Mouse (Mus musculus) c-Kit-positive CD71-positive TER-119-negative erythroid progenitor cells, embryonic 14.5 days (primary cell): Measurements from ENCODE around the gene Rimbp2.

ENCODE experiments used
- DNase-seq: peaks from one replicate; pipeline ENCODE4 v3.0.0-alpha.2; 2013; ENCODE audit warnings: low read depth

The Rimbp2 gene

DNA sequence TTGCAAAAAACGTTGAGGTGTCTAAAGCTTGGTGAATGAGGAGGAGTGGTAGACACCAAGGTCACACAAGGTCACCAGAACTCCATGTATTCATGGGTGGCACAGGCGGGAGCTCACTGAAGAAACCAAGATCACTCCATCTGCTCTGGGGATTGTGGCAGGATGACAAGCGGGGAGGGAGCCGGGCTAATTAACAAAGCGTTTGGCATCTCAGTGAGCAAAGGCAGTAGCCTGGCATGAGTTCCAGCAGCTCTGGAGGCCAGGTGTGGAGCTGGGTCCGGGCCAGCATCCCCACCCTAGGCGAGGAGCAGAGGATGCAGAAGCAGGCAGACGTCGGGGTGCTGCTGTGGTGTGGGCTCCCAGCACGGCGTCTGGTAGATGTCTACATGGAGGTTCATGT, 108.3 kb downstream of the Rimbp2 start:
- DNase-seq: no peak

DNA sequence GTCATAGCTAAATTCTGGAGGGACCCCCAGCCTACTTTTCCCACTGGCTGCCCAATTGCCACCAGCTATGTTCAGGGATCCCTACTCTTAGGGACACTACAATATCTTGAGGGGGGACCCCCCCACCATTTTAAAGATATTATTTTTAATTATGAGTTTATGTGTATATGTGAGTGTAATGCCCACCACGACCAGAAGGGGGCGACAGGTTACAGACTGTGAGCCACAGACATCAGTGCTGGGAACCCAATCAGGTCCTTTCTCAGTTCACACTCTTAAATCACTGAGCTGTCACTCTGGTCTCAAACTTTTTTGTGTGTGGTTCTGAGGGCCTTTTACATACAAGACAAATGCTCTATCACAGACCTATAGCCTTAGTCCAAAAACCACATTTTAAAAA, 109.3 kb downstream of the Rimbp2 start:
- no peak for DNase-seq

DNA sequence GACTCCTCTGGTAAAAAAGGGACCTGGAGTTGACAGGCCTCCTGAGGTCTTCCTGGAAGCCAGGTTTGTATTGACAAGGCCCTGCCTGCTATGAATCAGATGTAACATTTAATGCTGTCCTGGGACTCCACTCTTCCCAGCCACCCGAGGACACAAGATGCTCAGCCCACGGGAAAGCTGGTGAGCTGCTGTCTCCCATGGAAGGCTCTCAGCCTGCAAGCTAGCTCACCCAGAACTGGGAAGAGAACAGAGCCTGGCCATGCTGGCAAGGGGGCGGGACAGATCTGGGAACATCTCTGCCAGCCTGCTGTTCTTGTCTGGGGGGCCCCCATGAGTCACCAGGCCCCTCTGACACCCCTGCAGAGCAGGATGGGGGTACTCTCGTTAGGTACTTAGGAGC, 111.7 kb downstream of the Rimbp2 start:
- no peak for DNase-seq

DNA sequence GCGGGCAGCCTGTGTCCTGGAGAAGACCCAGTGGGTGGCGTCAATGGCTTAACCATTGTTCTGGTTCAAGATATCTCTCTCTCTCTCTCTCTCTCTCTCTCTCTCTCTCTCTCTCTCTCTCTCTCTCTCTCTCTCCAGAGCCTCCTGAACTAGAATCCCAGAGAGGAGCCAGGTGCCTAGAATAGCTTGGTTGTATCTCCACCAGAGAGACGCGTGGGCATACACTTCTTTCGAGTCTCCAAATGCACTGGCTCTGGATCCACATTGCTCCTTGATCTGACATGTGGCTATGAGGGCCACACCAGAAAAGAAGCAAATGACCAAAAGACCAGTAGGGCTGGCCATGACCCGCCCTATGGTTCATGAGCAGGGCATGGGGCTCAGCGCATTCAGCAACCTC, 116.2 kb downstream of the Rimbp2 start:
- DNase-seq: no peak

DNA sequence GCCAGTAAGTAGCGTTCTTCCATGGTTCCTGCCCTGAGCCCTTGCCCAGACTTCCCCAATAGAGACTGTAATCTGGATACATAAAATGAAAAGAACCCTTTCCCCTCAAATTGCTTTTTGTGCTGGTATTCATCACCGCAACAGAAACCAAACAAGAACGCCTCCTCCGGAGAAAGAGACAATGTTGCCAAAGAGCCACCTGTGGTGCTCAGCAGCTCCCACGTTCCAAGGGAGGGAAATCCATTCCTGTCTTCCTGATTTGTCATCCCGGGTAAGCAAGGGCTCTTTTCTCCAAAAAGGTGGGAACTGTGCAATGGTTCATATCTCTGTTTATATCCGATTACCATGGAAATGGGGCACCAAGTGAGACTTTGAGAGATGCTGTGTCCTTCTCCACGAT, 119.2 kb downstream of the Rimbp2 start:
- DNase-seq: no peak

DNA sequence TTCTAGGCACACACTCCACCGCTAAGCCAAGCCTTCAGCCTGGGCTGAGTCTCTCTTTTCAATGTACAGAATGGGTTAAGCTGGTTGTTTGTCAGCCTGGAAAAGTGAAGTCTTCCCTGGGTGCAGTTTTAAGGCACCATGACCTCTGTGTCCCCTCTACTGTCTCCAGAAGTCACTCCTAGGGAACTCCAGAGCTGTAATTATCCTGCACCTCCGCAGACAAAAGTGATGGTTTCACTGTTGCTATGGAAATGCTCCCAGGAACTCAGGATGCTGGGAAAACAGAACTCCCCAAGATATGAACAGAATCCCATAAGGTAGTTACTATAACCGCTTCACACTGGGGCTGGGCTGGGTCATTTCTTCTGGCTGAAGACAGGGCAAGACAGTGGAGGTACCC, 130.4 kb downstream of the Rimbp2 start:
- DNase-seq: no peak

DNA sequence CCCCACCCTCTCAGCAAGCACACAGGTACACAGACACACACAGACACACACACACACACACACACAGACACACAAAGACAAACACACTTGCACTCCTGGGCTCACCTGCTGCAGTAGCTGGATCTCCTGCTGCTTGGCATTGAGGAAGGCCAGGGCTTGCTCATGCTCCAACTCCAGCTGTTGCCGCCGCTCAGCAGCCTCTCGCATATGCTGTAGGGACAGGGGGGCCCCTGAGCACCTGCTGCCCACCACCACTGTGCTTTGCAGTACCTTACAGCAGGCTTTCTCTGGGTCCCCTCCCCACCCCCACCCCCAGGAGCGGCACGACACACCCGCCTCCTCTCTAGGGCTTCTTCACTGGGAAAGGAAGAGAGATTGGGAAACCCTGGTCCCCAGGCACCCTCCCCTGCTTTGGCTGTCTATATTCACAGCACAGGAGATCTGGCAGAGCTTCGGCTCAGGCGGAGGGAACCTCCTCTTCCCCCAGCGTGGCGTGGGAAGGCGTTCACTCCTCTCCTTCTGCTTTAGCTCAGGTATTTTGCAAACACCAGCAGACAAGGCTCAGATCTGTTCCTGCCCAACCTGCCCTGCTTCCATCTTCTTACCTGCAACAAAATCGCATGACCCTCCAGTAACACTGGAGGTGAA, 133.5 kb downstream of the Rimbp2 start:
- DNase-seq: no peak

DNA sequence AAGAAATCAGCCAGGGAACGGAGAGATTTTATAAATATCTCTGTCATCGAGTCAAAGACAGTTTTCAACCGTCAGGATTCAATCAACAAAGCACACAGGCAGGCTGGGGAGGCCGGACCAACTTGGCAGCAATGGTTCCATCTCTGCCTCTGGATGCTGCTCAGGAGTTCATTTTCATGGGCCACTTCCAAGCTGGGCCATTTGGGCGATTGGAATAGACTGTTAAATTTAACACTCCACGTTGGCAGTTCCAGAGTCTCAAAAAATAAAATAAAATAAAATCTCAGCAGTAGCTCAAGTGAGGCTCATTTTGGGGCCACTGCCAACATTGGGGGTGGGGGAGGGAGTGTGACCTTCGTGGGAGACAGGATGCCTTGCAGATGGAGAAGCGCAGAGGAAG, 137.7 kb downstream of the Rimbp2 start:
- no peak for DNase-seq

DNA sequence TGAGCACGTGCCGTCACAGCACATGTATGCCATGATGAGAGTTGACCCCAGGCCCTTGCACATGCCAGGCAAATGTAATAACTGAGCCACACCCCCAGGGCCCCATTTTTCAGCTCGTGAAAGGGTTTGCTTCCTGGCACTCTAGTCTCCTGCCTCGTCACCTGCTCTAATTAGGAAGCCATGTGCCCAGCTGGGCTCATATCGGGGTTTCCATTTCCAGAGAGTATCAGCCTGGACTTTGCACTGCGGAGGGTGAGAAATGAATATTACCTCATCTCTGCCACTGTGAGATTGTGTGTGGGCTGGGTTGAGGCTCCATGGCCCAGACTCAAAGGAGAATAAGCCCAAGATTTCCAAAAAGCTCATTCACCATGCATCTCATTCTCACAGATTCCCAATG, 138.2 kb downstream of the Rimbp2 start:
- no peak for DNase-seq

DNA sequence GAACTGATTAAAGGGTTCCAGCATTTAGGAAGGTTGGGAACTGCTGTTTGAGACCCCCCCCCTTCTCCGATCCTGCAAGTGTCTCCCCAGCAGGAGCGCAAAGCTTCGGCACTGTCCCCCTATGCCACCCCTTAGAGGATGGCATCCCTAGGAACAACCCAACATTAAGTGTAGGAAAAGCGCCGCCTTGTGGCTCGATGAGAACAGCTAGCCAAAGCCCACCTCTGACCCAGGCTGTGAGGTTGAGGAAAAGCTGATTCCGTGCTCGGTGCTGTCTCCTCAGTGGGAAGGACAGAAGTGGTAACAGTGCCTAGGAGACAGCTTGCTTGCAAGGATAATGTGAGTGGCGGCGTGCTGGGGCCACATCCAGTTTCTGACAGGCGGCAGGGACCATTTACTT, 140.2 kb downstream of the Rimbp2 start:
- DNase-seq: no peak

DNA sequence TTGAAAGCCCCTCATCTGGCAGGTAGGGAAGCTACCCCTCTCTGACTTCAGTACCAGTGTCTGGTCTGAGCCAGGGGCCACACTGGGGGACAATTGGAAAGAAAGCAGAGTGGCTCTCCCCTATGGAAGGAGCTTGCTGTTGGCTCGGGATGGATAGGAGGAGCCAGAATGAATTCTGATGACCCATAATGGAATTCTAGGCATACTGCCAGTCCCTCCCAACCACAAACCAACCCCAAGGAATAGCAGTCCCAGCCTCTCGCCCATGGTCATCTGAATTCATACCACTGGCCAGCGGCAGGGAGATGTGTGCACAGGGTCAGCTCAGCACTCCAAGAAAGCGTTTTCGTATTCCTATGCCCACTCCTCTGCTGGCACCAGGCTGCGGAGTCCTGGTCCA, 141.9 kb downstream of the Rimbp2 start:
- no peak for DNase-seq

DNA sequence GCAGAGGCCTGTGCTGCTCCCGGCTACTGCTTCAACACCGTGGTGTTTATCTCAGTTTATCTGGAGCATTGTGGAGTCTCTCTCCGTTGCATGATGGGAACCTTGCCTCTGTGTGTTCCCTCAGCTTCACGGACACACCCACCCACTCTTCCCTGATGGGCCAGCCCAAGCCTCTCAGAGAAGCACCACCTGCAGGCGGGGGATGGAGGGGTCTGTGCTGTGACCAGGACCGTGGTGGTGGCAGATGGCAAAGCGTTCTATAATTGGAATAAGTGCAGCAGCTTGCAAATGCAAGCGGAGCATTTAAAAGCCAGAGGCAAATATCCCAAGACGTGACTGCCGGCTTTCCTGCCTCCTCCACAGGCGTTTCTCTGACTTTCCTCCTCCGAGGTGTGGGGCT, 143.3 kb downstream of the Rimbp2 start:
- no peak for DNase-seq

DNA sequence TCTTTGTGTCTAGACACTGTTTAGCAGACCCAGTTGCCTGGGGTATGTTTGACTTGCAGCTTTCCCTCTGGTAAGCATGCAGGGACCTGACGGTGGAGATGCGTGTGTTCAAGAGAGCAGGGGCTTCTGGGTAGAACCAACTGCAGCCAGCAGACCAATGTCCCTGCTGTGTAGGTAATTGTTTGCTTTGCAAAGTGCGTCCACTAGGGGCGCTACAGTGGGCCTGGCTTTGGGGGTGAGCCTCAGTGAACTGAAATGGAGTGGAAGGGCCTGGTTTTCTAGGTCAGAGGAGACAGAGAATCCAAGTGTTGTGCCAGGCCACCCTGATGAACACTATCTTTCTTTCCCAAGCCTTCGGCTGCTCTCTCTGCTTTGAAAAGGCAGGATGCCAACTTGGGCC, 143.9 kb downstream of the Rimbp2 start:
- no peak for DNase-seq

DNA sequence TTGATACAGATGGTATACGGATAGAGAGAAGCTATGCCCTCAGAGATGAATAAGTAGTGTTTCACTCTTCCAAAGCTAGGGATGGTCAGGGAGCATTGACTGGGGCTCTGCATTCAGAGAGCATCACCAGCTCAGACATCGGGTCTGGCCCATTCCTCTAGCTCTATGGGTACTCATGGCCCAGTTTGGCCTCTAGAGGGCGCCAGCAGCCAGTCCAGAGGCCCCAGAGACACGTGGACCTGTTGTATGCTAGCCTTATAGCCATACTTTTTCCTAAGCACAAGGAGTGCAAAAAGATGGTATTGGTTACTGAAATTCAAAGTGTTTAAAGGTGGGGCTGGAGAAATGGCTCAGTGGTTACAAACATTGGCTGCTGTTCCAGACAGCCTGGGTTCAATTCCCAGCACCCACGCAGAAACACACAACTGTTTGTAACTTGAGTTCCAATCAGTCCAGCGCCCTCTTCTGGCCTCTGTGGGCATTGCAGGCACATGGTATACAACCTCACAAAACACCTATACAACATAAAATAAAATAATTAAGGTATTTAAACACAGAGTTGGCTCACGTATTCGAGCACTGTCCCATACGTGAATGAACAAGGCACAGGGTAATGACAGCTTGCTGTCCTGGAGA, 144.6 kb downstream of the Rimbp2 start:
- DNase-seq: no peak

DNA sequence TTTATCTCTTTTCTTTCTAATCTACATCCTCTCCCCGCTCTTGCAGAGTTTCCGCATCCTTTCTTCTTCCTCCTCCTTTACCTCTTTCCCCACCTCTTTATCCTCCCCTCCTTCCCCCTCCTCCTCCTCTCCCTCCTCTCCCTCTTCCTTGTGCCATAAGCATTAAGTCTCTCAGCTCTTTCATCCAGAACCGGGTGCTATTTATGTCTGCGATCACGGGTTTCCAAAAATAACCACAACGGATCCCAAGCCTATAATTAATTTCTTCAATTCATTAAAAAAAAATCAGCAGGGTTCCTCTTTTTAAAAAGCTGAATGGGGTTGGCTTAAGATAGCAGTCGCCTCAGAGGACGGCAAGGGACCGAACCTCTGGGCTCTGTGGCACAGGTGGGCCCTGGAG, 145.9 kb downstream of the Rimbp2 start:
- no peak for DNase-seq

DNA sequence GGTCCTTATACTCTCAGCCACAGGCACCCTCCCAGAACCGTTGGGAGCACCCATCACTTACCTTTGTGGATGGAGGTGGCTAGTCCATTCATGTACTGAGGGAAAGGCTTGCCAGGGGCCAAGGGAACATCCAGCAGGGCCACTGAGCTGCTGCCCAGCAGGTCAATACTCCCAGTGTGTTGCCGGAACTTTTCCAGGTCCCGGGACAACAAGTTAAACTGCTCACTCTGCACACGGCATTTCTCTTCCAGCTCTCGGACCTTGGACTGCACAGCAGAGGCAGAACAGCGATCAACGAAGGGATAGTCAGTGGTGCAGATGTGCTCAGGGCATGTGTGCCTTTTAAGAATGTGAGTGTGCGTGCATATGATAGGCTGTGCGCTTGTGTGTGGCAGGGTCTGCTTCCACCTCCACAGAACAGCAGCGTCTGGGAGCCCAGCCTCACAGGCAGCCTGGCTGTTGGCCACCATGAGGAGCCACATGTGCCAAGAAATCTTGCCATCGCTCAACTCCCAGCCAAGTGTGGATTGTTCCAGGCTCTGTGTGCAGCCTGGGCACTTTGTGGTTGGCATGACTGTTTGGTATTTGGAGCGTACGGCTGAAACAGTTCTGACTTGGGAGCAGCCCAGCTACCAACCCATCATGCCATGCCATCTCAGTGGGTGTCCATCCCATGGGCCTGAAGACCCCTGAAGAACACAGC, 146.8 kb downstream of the Rimbp2 start:
- DNase-seq: no peak

DNA sequence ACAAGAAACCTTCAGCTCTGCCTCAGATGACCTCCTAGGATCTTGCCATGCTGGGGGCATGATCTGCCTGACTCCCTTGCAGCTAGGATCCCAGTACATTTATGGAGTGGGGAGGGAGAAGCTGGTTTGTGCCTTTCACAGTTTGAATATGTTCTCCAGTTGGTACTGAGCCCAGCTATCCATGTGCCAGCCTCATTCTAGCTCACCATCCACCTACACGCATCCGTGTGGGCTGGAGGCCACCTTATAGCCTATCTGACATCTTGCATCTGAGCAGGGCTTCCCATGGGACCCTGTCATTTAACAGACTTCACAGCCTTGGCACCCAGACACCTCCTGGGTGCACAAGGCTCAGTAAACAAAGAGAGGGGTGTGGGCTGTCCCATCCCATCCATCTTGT, 148.2 kb downstream of the Rimbp2 start:
- DNase-seq: no peak

DNA sequence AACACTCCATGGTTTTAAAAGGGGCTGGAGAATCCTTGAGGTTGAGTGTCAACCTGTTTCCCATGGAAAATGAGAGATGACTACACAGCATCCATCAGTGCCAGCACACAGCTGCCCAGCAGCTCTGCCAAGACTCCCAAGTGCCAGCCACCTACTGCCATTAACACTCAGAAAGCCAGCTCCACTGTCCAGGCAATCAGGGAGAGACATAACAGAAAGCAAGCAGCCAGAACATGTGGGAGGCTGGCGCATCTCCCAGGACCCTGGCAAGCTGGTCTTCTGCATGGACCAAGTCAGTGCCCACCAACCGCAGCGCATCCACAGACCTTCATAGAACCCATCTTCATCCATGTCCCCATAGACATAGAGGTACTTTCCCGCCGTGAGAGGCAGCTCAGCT, 152.7 kb downstream of the Rimbp2 start:
- DNase-seq: no peak

DNA sequence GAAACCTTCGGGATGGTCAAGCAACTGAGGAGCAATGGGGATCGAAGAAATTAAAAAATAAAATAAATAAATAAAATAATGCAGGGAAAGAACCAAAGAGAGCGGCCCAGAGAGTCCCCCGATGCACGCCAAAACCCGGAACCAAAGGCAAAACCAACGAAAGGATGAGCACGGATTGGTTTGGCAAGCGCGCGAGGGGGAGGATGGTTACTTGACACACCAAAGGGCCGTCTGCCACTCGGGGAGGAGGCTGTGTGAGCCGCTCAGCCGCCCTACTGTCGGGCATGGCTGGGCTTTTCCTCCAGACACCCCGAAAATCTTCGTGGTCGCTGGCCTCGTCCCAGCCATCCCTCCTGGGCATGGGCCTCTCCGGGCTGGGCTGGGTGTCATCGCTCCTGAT, 171.7 kb downstream of the Rimbp2 start:
- DNase-seq: no peak

DNA sequence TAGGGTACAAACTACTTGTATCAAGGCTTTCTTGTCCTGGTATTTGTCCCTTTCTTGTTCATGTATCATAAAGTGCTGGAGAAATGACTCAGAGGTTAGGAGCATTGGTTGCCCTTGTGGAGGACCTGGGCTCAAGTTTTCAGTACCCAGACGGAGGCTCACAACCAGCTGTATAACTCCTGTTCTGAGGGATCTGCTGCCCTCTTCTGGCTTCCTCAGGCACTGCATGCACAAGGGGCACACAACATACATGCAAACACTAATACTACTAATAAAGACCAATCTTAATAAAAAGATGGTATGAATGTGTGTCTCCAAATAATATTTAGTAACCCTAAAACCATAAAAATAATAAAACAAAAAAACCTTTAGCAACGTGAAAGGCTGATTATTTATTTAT, 176.9 kb downstream of the Rimbp2 start:
- DNase-seq: no peak

DNA sequence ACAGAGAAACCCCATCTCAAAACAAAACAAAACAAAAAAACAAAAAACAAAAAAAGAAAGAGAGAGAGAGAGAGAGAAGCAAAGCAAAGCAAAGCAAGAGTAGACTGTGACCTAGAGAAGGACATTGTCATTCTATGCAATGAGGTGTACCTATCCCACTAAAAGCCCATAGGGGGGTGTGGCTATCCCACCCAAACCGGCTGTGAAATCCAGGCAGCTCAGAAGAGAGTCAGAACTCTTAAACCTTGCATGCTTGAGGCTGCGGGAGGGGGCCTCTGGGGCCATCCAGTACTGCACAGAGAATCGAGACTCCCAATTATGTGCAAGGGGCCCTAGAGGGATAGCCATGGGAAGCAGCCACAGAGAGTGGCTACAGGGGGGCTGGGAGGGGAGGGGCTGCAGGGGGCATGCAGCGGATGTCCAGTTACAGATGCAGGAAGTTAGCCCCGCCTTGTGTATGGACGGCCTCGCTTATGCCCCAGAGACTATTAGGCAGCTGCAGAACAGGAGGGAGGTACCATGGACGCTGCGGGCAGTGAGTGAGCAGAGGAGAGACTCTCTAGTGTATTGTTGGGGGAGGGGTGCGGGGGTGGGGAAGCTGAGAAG, 184.2 kb downstream of the Rimbp2 start:
- DNase-seq: no peak

DNA sequence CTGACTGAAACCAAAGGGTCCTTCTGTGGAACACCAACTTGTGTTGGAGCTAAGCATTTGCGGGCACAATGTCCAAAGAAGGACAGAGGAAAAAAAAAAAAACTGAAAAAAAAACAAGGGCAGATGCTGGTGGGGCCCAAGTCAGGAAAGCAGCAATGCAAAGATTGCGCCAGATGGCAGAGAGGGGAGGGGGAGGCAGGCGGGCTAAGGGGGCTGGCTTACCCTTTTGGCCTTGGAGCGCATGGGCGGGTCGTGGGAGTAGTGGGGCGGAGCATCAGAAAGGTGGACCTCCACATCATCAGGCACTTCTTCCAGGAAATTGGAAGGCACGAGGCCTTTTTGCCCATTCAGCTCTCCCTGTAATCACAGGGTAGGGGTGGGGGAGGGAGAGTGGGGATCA, 192.2 kb downstream of the Rimbp2 start:
- DNase-seq: no peak

DNA sequence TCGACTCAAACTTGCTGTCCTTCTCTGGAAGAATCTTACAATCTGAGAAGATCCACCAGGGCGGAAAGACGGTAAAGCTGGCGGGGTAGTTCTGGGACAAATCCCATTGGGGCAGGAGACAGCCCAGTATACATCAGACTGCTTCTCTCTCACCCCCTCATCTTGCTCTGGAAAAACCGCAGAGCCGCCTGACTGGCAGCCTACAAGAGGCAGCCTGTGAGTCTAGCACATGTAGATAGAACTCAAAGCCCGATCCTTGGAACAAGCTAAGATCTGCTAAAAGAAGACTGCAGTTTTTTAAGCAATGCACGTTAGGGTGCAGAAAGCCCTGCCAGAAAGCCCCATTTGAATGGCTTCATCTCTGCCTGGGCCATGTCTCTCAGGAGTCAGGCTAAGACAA, 207.0 kb downstream of the Rimbp2 start:
- DNase-seq: no peak
